ENCODE assay signal across 18 mouse cellular contexts in genomic region chr11:111121514-111121913, GRCm38 (mm10). TPM values are rescaled to one million over a fixed set of nuclear protein-coding genes. Genes with fewer than 3 reads are reported as not detected.
DNase-seq lines count a peak whose midpoint lies in the region; ATAC-seq lines count a peak whose summit lies in the region.
"Had no signal": no experiment of that assay in that cellular context is flagged by ENCODE, and none has a peak within 500 bp of the region (broad histone marks: within the 10 kb centered on the region; RNA-seq: fewer than 3 reads in every experiment).

No protein-coding gene starts in this region.

- ATAC-seq in lung, embryonic 15.5 days (ENCODE audit: borderline replicate concordance, extremely low read depth, low FRiP score, low TSS enrichment) = peak; percentile 78; the same call in 1 of the 2 replicates
- no peak for ATAC-seq in erythroid progenitor cell, adult 5-6 weeks (replicated peaks; ENCODE audit: low FRiP score, poor library complexity, severe bottlenecking)
- ATAC-seq: CD4-positive, CD25-positive, alpha-beta regulatory T cell, adult 4 months; forebrain, embryonic 13.5 days; hindbrain, embryonic 16.5 days; midbrain, embryonic 13.5 days had no signal

- H3K4me1 ChIP-seq in lung, embryonic 15.5 days = peaks cover 5% of the 10 kb centered on the region; the same call in 1 of the 2 replicates
- H3K4me1 ChIP-seq: forebrain, embryonic 13.5 days; heart, embryonic 10.5 days; midbrain, embryonic 13.5 days had no signal

- 47% methylated on average over 9 of the region's 9 CpGs for WGBS in lung, embryonic 15.5 days

- H3K27me3 ChIP-seq in lung, embryonic 15.5 days = no peaks in the 10 kb centered on the region
- H3K27me3 ChIP-seq: forebrain, embryonic 13.5 days; midbrain, embryonic 13.5 days had no signal

- no peaks in the 10 kb centered on the region for H3K36me3 ChIP-seq in lung, embryonic 15.5 days
- H3K36me3 ChIP-seq: heart, embryonic 10.5 days; midbrain, embryonic 13.5 days had no signal

- peak overlapping the region; percentile 77 for H3K27ac ChIP-seq in lung, embryonic 15.5 days
- H3K27ac ChIP-seq: forebrain, embryonic 13.5 days; heart, embryonic 10.5 days; midbrain, embryonic 13.5 days had no signal

- peak; percentile 2 for DNase-seq in cerebellum, postnatal 10 days
- no peak for DNase-seq in cerebellum, postnatal 4 days (ENCODE audit: low spot score in 2 of 2)
- DNase-seq in ovary, postnatal 14 days (ENCODE audit: low spot score) = peak; percentile 7
- DNase-seq in ovary, postnatal 10 days (ENCODE audit: low spot score) = no peak
- DNase-seq in adipocyte (ENCODE audit: low spot score) = no peak
- no peak for DNase-seq in layer of hippocampus, postnatal 36 days
- DNase-seq: adrenal gland, postnatal 14 days; cerebellum, adult 9-10 months; heart, postnatal 10 days; kidney, adult 11 months; thymus, adult 18-20 months had no signal

- no peak overlapping the region for H3K9ac ChIP-seq in lung, embryonic 15.5 days
- H3K9ac ChIP-seq: forebrain, embryonic 13.5 days; midbrain, embryonic 13.5 days had no signal

- H3K9me3 ChIP-seq in lung, embryonic 15.5 days = no peaks in the 10 kb centered on the region
- H3K9me3 ChIP-seq: forebrain, embryonic 13.5 days; heart, embryonic 10.5 days; midbrain, embryonic 13.5 days had no signal

- peak overlapping the region; percentile 18; the same call in 1 of the 2 replicates for H3K4me2 ChIP-seq in lung, embryonic 15.5 days
- H3K4me2 ChIP-seq: forebrain, embryonic 13.5 days; midbrain, embryonic 13.5 days had no signal

- H3K4me3 ChIP-seq in lung, embryonic 15.5 days = no peak overlapping the region
- H3K4me3 ChIP-seq: forebrain, embryonic 13.5 days; heart, embryonic 10.5 days; midbrain, embryonic 13.5 days had no signal

RNA-seq across cellular contexts. Expression of gene Kcnj2, which starts 55.5 kb away (rescaled TPM):
- 2.2 and 2.3 TPM in 2 replicates for polyA plus RNA-seq in lung, embryonic 15.5 days (2015; fragmentation: Nextera tagmentation; extraction: Ambion mirVana)
- 0.42 TPM in 1 of 2 replicates, not detected in the other for total RNA-seq in erythroid progenitor cell, adult 5-6 weeks (2015; ENCODE audit: low replicate concordance)
- 0.61 and 2.6 TPM in 2 replicates for total RNA-seq in erythroid progenitor cell, adult 5-6 weeks (2017; ENCODE audit: low replicate concordance)
- 1 to 10 TPM; 6.9 to 7.9 TPM for total RNA-seq in layer of hippocampus, postnatal 36 days (2021)
- polyA plus RNA-seq: CD4-positive, CD25-positive, alpha-beta regulatory T cell, adult 4 months had no signal

Comparison
In these comparisons a context has a peak if more than half of its experiments do, and no peak if none do; other contexts are left out.
1. DNase-seq: peak in cerebellum, postnatal 10 days (2 of 2) and ovary, postnatal 14 days (single experiment); none in cerebellum, postnatal 4 days (0 of 2), ovary, postnatal 10 days (single experiment), adipocyte (single experiment) and layer of hippocampus, postnatal 36 days (0 of 2).